Mouse (Mus musculus) MEL (cell line): ENCODE measurements around the gene Mcfd2.

Experiments used
- BHLHE40 ChIP-seq: IDR thresholded peaks from 2 replicates; pipeline ENCODE4 v1.6.1; 2012; ENCODE audit warnings: low read depth, mild to moderate bottlenecking, inconsistent platforms, low read length, improper control_type of control experiment, borderline replicate concordance
- CHD1 ChIP-seq: IDR thresholded peaks from 2 replicates; pipeline ENCODE4 v1.6.1; 2012; ENCODE audit warnings: low read depth, mild to moderate bottlenecking, inconsistent platforms, low read length, improper control_type of control experiment
- CTCF ChIP-seq, 3 experiments: IDR thresholded peaks in 2 of 3; conservative IDR thresholded peaks in 1 of 3; 2 replicates each; pipeline ENCODE4 v1.5.1; 2011 to 2012; ENCODE audit warnings: low read length in 3 of 3, low read depth in 2 of 3, mild to moderate bottlenecking in 2 of 3, improper control_type of control experiment in 1 of 3, inconsistent platforms in 1 of 3, mixed read lengths in 1 of 3, moderate library complexity in 1 of 3; ENCODE audit not compliant: control insufficient read depth in 1 of 3, insufficient read depth in 1 of 3, poor library complexity in 1 of 3, severe bottlenecking in 1 of 3
- EP300 ChIP-seq, 2 experiments: IDR thresholded peaks; 2 replicates each; pipeline ENCODE4 v1.6.1; 2011; ENCODE audit warnings: improper control_type of control experiment in 2 of 2, low read length in 2 of 2, low read depth in 1 of 2, mild to moderate bottlenecking in 1 of 2
- HCFC1 ChIP-seq: IDR thresholded peaks from 2 replicates; pipeline ENCODE4 v1.6.1; 2012; ENCODE audit warnings: low read depth, mild to moderate bottlenecking, inconsistent platforms, low read length, improper control_type of control experiment, moderate library complexity
- MAX ChIP-seq: IDR thresholded peaks from 2 replicates; pipeline ENCODE4 v1.6.1; 2011; ENCODE audit warnings: low read length, improper control_type of control experiment
- MAZ ChIP-seq: IDR thresholded peaks from 2 replicates; pipeline ENCODE4 v1.6.1; 2012; ENCODE audit warnings: low read depth, mild to moderate bottlenecking, inconsistent platforms, low read length, improper control_type of control experiment
- POLR2A ChIP-seq, 2 experiments: IDR thresholded peaks; 2 replicates each; pipeline ENCODE4 v1.6.1; 2011 to 2012; ENCODE audit warnings: low read length in 2 of 2, mild to moderate bottlenecking in 2 of 2, control low read depth in 1 of 2, improper control_type of control experiment in 1 of 2, low read depth in 1 of 2, moderate library complexity in 1 of 2; ENCODE audit not compliant: control insufficient read depth in 1 of 2, insufficient read depth in 1 of 2, poor library complexity in 1 of 2
- POLR2AphosphoS5 ChIP-seq: IDR thresholded peaks from 2 replicates; pipeline ENCODE4 v1.6.1; 2012; ENCODE audit warnings: low read depth, borderline replicate concordance, mild to moderate bottlenecking, inconsistent platforms, low read length, moderate library complexity, mixed read lengths
- TAL1 ChIP-seq: IDR thresholded peaks from 2 replicates; pipeline ENCODE4 v1.6.1; 2012; ENCODE audit warnings: mild to moderate bottlenecking, inconsistent platforms, low read length, moderate library complexity, mixed read lengths
- TBP ChIP-seq: IDR thresholded peaks from 2 replicates; pipeline ENCODE4 v1.8.0; 2011; ENCODE audit warnings: low read depth, low read length, improper control_type of control experiment
- TCF12 ChIP-seq: IDR thresholded peaks from 2 replicates; pipeline ENCODE4 v1.6.1; 2014; ENCODE audit warnings: low read depth, mild to moderate bottlenecking, inconsistent platforms, low read length, improper control_type of control experiment, moderate library complexity
- USF1 ChIP-seq: IDR thresholded peaks from 2 replicates; pipeline ENCODE4 v1.6.1; 2014; ENCODE audit warnings: low read depth, mild to moderate bottlenecking, inconsistent platforms, low read length, improper control_type of control experiment, moderate library complexity
- ZNF384 ChIP-seq: IDR thresholded peaks from 2 replicates; pipeline ENCODE4 v1.6.1; 2012; ENCODE audit warnings: low read depth, mild to moderate bottlenecking, inconsistent platforms, low read length, improper control_type of control experiment

- TF ChIP-seq HCFC1 = no peak
- TF ChIP-seq MAZ = no peak
- TF ChIP-seq TAL1 = no peak
- TF ChIP-seq USF1 = no peak
- TF ChIP-seq CTCF (IDR thresholded peaks at IDR 0.05 in 2 of 3, conservative IDR thresholded peaks at IDR 0.05 in 1 of 3; ENCODE audit: control insufficient read depth in 1 of 3, insufficient read depth in 1 of 3, low read depth in 2 of 3, low read length in 3 of 3, poor library complexity in 1 of 3, severe bottlenecking in 1 of 3) = no peak
- no peak for TF ChIP-seq CHD1
- no peak for TF ChIP-seq TCF12
- TF ChIP-seq MAX = no peak
- TF ChIP-seq POLR2A (IDR thresholded peaks at IDR 0.05; ENCODE audit: control insufficient read depth in 1 of 2, insufficient read depth in 1 of 2, low read depth in 1 of 2, low read length in 2 of 2, poor library complexity in 1 of 2) = no peak
- no peak for TF ChIP-seq TBP
- TF ChIP-seq EP300 (IDR thresholded peaks at IDR 0.05; ENCODE audit: low read depth in 1 of 2, low read length in 2 of 2) = no peak
- no peak for TF ChIP-seq POLR2AphosphoS5
- TF ChIP-seq ZNF384 = no peak
- no peak for TF ChIP-seq BHLHE40
Measured at GRCm38 (mm10) chr17:87300340-87300739, 34.6 kb upstream of the Mcfd2 start.
